Mouse (Mus musculus) CH12.LX (cell line): ENCODE measurements around the gene Tsen54. TPM values are rescaled to one million over a fixed set of nuclear protein-coding genes. Genes with fewer than 3 reads are reported as not detected.
A peak's percentile ranks its signal among the peaks of the same experiment; 100 is the strongest.

Experiments used
- DNase-seq: peaks from one replicate; pipeline ENCODE4 v3.0.0-alpha.2; 2013; ENCODE audit errors: extremely low read depth
- H3K27ac ChIP-seq: 2 replicates; pipeline ENCODE4 v1.5.1; 2012; ENCODE audit warnings: low read depth, mild to moderate bottlenecking, control low read depth, moderate library complexity; ENCODE audit not compliant: insufficient read depth
- H3K27me3 ChIP-seq: replicated peaks from 2 replicates; pipeline ENCODE3; 2012; ENCODE audit warnings: inconsistent platforms
- H3K36me3 ChIP-seq, 2 experiments: replicated peaks in 1 of 2; 2 replicates each; pipeline versions ENCODE3 to v1.6.1; 2012; ENCODE audit warnings: inconsistent platforms in 1 of 2, low read length in 1 of 2, mild to moderate bottlenecking in 1 of 2, mixed read lengths in 1 of 2, moderate library complexity in 1 of 2; ENCODE audit not compliant: control insufficient read depth in 1 of 2, insufficient read depth in 1 of 2
- H3K4me1 ChIP-seq, 2 experiments: 2 replicates each; pipeline ENCODE4 v1.6.1; 2012; ENCODE audit warnings: inconsistent platforms in 1 of 2, moderate library complexity in 1 of 2; ENCODE audit not compliant: insufficient read depth in 2 of 2, control insufficient read depth in 1 of 2
- H3K4me2 ChIP-seq: 2 replicates; pipeline ENCODE4 v1.6.1; 2012; ENCODE audit warnings: low read depth, mild to moderate bottlenecking, control low read depth; ENCODE audit not compliant: poor library complexity, insufficient read depth, severe bottlenecking
- H3K4me3 ChIP-seq, 3 experiments: fragments of 150-350 bp in 1 of 3; sonication (generic) in 1 of 3; replicated peaks in 1 of 3; 2 replicates each; pipeline versions ENCODE3 to v1.5.1; 2011 to 2012; ENCODE audit warnings: low read depth in 2 of 3, low read length in 2 of 3, mild to moderate bottlenecking in 2 of 3, moderate library complexity in 2 of 3, control low read depth in 1 of 3, improper control_type of control experiment in 1 of 3, inconsistent platforms in 1 of 3, mixed read lengths in 1 of 3; ENCODE audit not compliant: poor library complexity in 1 of 3
- H3K79me2 ChIP-seq: replicated peaks from 2 replicates; pipeline ENCODE4 v1.6.1; 2012; ENCODE audit warnings: mild to moderate bottlenecking, moderate library complexity; ENCODE audit not compliant: control insufficient read depth, poor library complexity, insufficient read depth, severe bottlenecking; ENCODE audit errors: extremely low read depth
- H3K9ac ChIP-seq: 2 replicates; pipeline ENCODE4 v1.6.1; 2012; ENCODE audit warnings: low read depth, mild to moderate bottlenecking, control low read depth, moderate library complexity; ENCODE audit not compliant: insufficient read depth
- H3K9me3 ChIP-seq: replicated peaks from 2 replicates; pipeline ENCODE3; 2012; ENCODE audit warnings: low read length, inconsistent platforms, mixed read lengths
- BHLHE40 ChIP-seq: IDR thresholded peaks from 2 replicates; pipeline ENCODE4 v1.6.1; 2011; ENCODE audit warnings: mild to moderate bottlenecking, low read depth, low read length, improper control_type of control experiment
- CHD1 ChIP-seq: IDR thresholded peaks from 2 replicates; pipeline ENCODE4 v1.6.1; 2012; ENCODE audit warnings: low read depth, low read length, improper control_type of control experiment, inconsistent platforms
- CHD2 ChIP-seq: IDR thresholded peaks from 2 replicates; pipeline ENCODE4 v1.6.1; 2011; ENCODE audit warnings: low read length, improper control_type of control experiment
- CTCF ChIP-seq, 2 experiments: IDR thresholded peaks in 1 of 2; conservative IDR thresholded peaks in 1 of 2; 2 replicates each; pipeline ENCODE4 v1.5.1; 2011 to 2012; ENCODE audit warnings: low read depth in 2 of 2, low read length in 2 of 2, improper control_type of control experiment in 1 of 2, inconsistent platforms in 1 of 2, mild to moderate bottlenecking in 1 of 2, moderate library complexity in 1 of 2
- ELF1 ChIP-seq: IDR thresholded peaks from 2 replicates; pipeline ENCODE4 v1.6.1; 2014; ENCODE audit warnings: low read depth, mild to moderate bottlenecking, inconsistent platforms, low read length, improper control_type of control experiment
- ETS1 ChIP-seq: conservative IDR thresholded peaks from 2 replicates; pipeline ENCODE4 v1.6.1; 2012; ENCODE audit warnings: low read depth, mild to moderate bottlenecking, inconsistent platforms, low read length, improper control_type of control experiment, moderate library complexity
- IRF4 ChIP-seq: IDR thresholded peaks from 2 replicates; pipeline ENCODE4 v1.6.1; 2014; ENCODE audit warnings: low read depth, mild to moderate bottlenecking, inconsistent platforms, low read length, improper control_type of control experiment
- JUND ChIP-seq: conservative IDR thresholded peaks from 2 replicates; pipeline ENCODE4 v1.6.1; 2011; ENCODE audit warnings: low read depth, low read length, improper control_type of control experiment
- KAT2A ChIP-seq: IDR thresholded peaks from 2 replicates; pipeline ENCODE4 v1.6.1; 2012; ENCODE audit warnings: low read length, improper control_type of control experiment, inconsistent platforms; ENCODE audit not compliant: insufficient replicate concordance
- MEF2A ChIP-seq: IDR thresholded peaks from 2 replicates; pipeline ENCODE4 v1.6.1; 2014; ENCODE audit warnings: low read depth, mild to moderate bottlenecking, inconsistent platforms, low read length, improper control_type of control experiment, borderline replicate concordance
- PAX5 ChIP-seq: IDR thresholded peaks from 2 replicates; pipeline ENCODE4 v1.6.1; 2012; ENCODE audit warnings: low read length, inconsistent platforms, mixed read lengths
- POLR2AphosphoS2 ChIP-seq: IDR thresholded peaks from 2 replicates; pipeline ENCODE4 v1.6.1; 2011; ENCODE audit warnings: low read depth, low read length, improper control_type of control experiment
- SIN3A ChIP-seq: IDR thresholded peaks from 2 replicates; pipeline ENCODE4 v1.6.1; 2012; ENCODE audit warnings: low read length, improper control_type of control experiment, inconsistent platforms
- ZMIZ1 ChIP-seq: IDR thresholded peaks from 2 replicates; pipeline ENCODE4 v1.6.1; 2012; ENCODE audit warnings: low read depth, mild to moderate bottlenecking, inconsistent platforms, low read length, improper control_type of control experiment
- dilution Hi-C: fragments of 300-500 bp; cut with MboI; formaldehyde crosslinking; loops from 2 replicates; pipeline ENCODE4 v1.14.3; 2020; ENCODE audit warnings: low sequenced_read_pairs; ENCODE audit not compliant: extremely low pct_unique_long_range_greater_than_20kb, extremely low pct_ligation_motif_present
- in situ Hi-C: fragments of 300-500 bp; cut with MboI; formaldehyde crosslinking; loops from 3 replicates; pipeline ENCODE4 v1.14.3; 2019; ENCODE audit warnings: low sequenced_read_pairs, low pct_ligation_motif_present, low pct_unique_long_range_greater_than_20kb, mixed read lengths
- polyA plus RNA-seq: library from polyadenylated mRNA; unstranded; fragments of >175 nt; gene quantifications from 2 replicates; pipeline ENCODE4 v1.2.1, GENCODE M21; 2012; ENCODE audit warnings: low read depth; ENCODE audit not compliant: insufficient read length
- total RNA-seq, 2 experiments: library from RNA; depleted of rRNA; stranded (reverse); fragments of 300-350 nt in 1 of 2; fragments of >200 nt in 1 of 2; gene quantifications; 2 replicates each; pipeline ENCODE4 v1.2.3; 2012 to 2014

Gene Tsen54
- total and polyA plus RNA-seq, 3 experiments: 45.8 to 71.1 (median 59.4) TPM

DNA sequence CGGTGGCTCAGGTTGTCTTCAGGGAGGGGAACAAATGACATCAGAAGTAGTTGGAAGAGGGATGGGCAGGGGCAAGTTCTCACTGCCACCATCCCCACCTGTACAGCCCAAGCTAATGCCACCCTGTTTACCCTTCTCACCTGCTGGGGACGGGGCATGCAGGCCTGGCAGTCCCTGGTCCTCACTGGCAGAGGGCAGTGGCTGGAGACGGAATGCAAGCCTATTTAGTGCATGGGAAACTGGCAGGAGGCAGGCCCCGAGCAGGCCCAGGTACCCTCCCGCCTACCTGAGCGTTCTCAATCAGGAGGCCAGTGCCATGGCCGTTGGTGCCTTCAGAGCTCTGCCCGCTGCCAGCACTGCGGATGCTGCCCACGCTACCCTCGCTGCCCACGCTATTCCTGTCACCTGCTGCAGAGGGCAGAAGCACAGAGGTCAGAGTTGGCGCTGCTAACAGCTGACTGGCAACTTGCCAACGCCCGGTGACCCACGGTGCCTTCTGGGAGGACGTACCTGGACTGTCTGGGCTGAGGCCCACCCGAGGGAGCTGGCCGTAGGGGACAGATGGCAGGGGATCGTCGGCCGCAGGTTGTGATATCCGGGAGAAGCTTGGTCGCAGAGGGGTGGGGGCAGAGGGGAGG lies 11.3 kb upstream of the Tsen54 start:
- TF ChIP-seq POLR2AphosphoS2: no peak
- dilution Hi-C loops (no loop called here), in situ Hi-C loops (no loop called here)
- Histone ChIP-seq H3K27ac (0 out of 2 replicates have a peak overlapping the region, but pooled peaks have one; percentile 12), H3K4me2 (no peak overlapping the region), H3K9ac (no peak overlapping the region), H3K4me1 (no peaks in the 10 kb centered on the region), H3K9me3 (no peaks in the 10 kb centered on the region), H3K79me2 (no peaks in the 10 kb centered on the region), H3K4me3 (no peak overlapping the region), H3K27me3 (no peaks in the 10 kb centered on the region), H3K36me3 (peaks cover 72 to 94% of the 10 kb centered on the region in 2 experiments)
- no peak for DNase-seq

DNA sequence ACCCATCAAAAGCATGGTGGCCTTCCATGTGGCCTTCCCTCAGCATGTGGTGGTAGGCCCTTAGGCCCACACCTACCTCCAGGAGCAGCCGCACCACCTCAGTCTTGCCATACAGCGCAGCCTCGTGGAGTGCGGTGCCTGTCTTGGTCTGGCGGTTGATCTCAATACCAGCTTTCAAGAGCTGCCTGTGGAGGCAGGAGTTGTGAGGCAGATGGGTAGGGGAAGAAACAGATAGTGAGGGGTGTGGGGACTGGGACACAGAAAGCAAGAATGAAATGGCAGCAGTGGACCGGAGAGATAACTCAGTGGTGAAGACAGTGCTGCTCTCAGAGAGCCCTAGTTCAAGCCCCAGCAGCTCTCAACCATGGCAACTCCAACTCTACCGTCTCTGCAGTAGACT lies 9.5 kb upstream of the Tsen54 start:
- in situ Hi-C loops (no loop called here), dilution Hi-C loops (no loop called here)
- TF ChIP-seq CHD2: no peak
- TF ChIP-seq POLR2AphosphoS2: no peak
- TF ChIP-seq SIN3A: no peak
- no peak for TF ChIP-seq KAT2A
- TF ChIP-seq IRF4: no peak
- TF ChIP-seq JUND: no peak
- no peak for TF ChIP-seq ELF1
- TF ChIP-seq CTCF (conservative IDR thresholded peaks at IDR 0.05 in 1 of 2, IDR thresholded peaks at IDR 0.05 in 1 of 2; ENCODE audit: low read depth in 2 of 2, low read length in 2 of 2): no peak
- TF ChIP-seq ETS1: no peak
- no peak for TF ChIP-seq CHD1
- TF ChIP-seq MEF2A: no peak
- no peak for TF ChIP-seq BHLHE40
- TF ChIP-seq ZMIZ1: no peak
- Histone ChIP-seq H3K4me1 (peaks cover 0 to 12% of the 10 kb centered on the region in 2 experiments; a peak in 2 of 4 replicates), H3K4me2 (no peak overlapping the region), H3K36me3 (peaks cover 56 to 93% of the 10 kb centered on the region in 2 experiments), H3K27ac (no peak overlapping the region), H3K4me3 (no peak overlapping the region), H3K79me2 (no peaks in the 10 kb centered on the region), H3K9ac (no peak overlapping the region), H3K27me3 (no peaks in the 10 kb centered on the region), H3K9me3 (no peaks in the 10 kb centered on the region)
- no peak for DNase-seq

DNA sequence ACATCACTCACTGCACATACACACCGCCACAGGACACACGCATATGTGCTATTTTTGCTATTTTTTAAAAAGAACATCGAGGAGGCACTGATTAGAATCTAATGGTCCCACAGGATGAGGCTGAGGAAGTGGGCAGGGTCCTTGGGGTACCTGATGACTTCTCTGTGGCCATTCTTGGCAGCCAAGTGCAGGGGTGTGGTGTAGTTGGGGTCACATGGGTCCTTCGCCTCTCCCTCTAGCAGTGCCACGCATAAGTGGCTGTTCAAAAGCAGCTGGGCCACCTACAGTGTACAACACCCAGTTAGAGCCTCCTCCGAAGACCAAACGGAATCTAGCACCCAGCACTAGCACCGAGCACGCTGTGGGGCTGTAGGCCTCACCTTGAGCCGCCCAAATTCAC lies 8.4 kb upstream of the Tsen54 start:
- no peaks in the 10 kb centered on the region for H3K79me2 ChIP-seq
- no peaks in the 10 kb centered on the region for H3K27me3 ChIP-seq
- no peak overlapping the region for H3K27ac ChIP-seq
- no peak for TF ChIP-seq PAX5
- TF ChIP-seq, all 38 proteins: peak for 0
- Histone ChIP-seq H3K36me3 (peaks cover 52 to 93% of the 10 kb centered on the region in 2 experiments), H3K4me2 (no peak overlapping the region), H3K9ac (no peak overlapping the region), H3K4me3 (no peak overlapping the region), H3K9me3 (no peaks in the 10 kb centered on the region), H3K4me1 (peaks cover 5 to 19% of the 10 kb centered on the region in 2 experiments)
- in situ Hi-C loops: no loop called here
- dilution Hi-C loops: no loop called here
- no peak for DNase-seq
